Mouse (Mus musculus) embryonic facial prominence, embryonic 12.5 days (tissue): ENCODE results near the gene Eps8. TPM values are rescaled to one million over a fixed set of nuclear protein-coding genes. Genes with fewer than 3 reads are reported as not detected.

Experiments
- ATAC-seq: fragments of 200-750 bp; cut with Nextera tagmentation; 2 replicates; pipeline ENCODE4 v1.8.0; 2017; ENCODE audit not compliant: insufficient number of reproducible peaks, insufficient read depth, low FRiP score, low TSS enrichment
- H3K27ac ChIP-seq: fragments of 300-500 bp; sonication (generic); 2 replicates; pipeline ENCODE4 v1.5.1; 2016; ENCODE audit warnings: mild to moderate bottlenecking
- H3K27me3 ChIP-seq: fragments of 300-500 bp; sonication (generic); 2 replicates; pipeline ENCODE4 v1.6.1; 2016; ENCODE audit warnings: mild to moderate bottlenecking, moderate library complexity
- H3K36me3 ChIP-seq: fragments of 300-500 bp; sonication (generic); 2 replicates; pipeline ENCODE4 v1.6.1; 2016; ENCODE audit warnings: mild to moderate bottlenecking
- H3K4me1 ChIP-seq: fragments of 300-500 bp; sonication (generic); 2 replicates; pipeline ENCODE4 v1.6.1; 2016
- H3K4me2 ChIP-seq: fragments of 300-500 bp; sonication (generic); replicated peaks from 2 replicates; pipeline ENCODE4 v1.6.1; 2016; ENCODE audit warnings: mild to moderate bottlenecking, moderate library complexity
- H3K4me3 ChIP-seq: fragments of 300-500 bp; sonication (generic); 2 replicates; pipeline ENCODE4 v1.5.1; 2016; ENCODE audit warnings: mild to moderate bottlenecking
- H3K9ac ChIP-seq: fragments of 300-500 bp; sonication (generic); 2 replicates; pipeline ENCODE4 v1.6.1; 2016; ENCODE audit warnings: mild to moderate bottlenecking, moderate library complexity
- H3K9me3 ChIP-seq: fragments of 300-500 bp; sonication (generic); 2 replicates; pipeline ENCODE4 v1.6.1; 2016; ENCODE audit warnings: mild to moderate bottlenecking, moderate library complexity
- WGBS: fragments of 180-500 bp; shearing (Covaris S2); methylation state at CpG from one replicate; pipeline ENCODE4 v1.1.7; 2016; 5-methylcytosine and 5-hydroxymethylcytosine counted together
- polyA plus RNA-seq: library from polyadenylated mRNA; unstranded; fragments of >200 nt; fragmentation: Nextera tagmentation; extraction: Ambion mirVana; gene quantifications from 2 replicates; pipeline ENCODE4 v1.2.1, GENCODE M21; 2016

The Eps8 gene
- polyA plus RNA-seq, 1 experiment from 2014 or later, result 22.3 TPM

DNA sequence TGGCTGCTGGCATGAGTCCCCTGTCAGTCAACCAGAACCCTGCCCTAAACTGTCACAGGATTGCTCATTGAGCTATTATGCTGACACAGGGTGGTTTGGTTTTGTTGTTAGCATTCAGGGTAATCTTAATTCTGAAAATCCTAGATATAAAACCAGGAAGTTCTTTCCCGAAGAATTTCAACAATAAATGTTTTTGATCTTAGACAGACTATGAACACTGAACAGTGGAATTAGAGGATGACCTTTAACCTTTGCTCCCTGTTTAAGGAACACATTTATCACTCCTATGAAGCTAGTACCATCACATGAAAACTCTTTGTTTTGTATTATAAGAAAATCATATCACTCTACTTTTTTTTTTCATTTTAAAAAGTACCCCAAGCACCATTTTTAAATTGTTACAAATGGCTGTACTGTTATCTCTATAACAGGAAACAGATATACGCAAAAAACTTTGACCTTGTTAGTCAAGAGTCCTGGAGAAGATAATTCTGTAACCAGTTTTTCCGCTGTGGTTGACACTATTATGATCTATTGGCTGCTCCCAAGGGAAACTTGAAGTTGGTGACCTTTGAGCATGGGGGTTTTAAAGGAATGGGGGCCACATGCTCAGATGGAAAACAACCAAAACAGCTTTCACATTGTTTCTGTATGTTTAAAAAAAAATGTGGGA, 149.0 kb downstream of the Eps8 start:
- no peaks in the 10 kb centered on the region for H3K9me3 ChIP-seq
- no peak overlapping the region for H3K27ac ChIP-seq
- no peaks in the 10 kb centered on the region for H3K27me3 ChIP-seq
- H3K9ac ChIP-seq, result no peak overlapping the region
- H3K4me3 ChIP-seq, result no peak overlapping the region
- ATAC-seq, result no peak
- H3K36me3 ChIP-seq, result 0 out of 2 replicates have a peak, but pooled peaks cover 9% of the 10 kb centered on the region
- no peak overlapping the region for H3K4me2 ChIP-seq
- WGBS, result 81% methylated on average over 3 of the region's 3 CpGs
- no peaks in the 10 kb centered on the region for H3K4me1 ChIP-seq

DNA sequence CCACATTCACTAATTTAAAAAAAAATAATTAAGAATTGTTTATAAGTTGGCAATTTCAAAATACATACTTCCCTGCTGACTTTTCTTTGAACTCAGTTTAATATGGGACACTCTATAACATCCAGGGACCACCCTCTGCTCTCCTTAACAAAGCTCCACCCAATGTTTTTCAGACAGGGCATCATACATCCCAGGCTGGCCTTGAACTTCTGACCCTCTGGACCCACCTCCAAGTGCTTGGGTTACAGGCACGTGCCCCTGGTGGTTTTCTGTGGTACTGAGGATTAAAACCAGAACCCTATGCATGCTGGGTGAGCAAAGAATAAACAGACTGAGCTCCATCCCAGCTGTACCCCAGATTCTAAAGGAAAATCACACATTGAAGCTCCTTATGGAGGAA, 150.6 kb downstream of the Eps8 start:
- H3K4me3 ChIP-seq, result no peak overlapping the region
- 38% methylated on average over 1 of the region's 1 CpGs for WGBS
- H3K9ac ChIP-seq, result no peak overlapping the region
- no peaks in the 10 kb centered on the region for H3K27me3 ChIP-seq
- H3K4me1 ChIP-seq, result no peaks in the 10 kb centered on the region
- H3K4me2 ChIP-seq, result no peak overlapping the region
- H3K9me3 ChIP-seq, result no peaks in the 10 kb centered on the region
- no peak overlapping the region for H3K27ac ChIP-seq
- 0 out of 2 replicates have a peak, but pooled peaks have one; percentile 52 for ATAC-seq
- 0 out of 2 replicates have a peak, but pooled peaks cover 9% of the 10 kb centered on the region for H3K36me3 ChIP-seq

- no peak for ATAC-seq
- 0 out of 2 replicates have a peak, but pooled peaks cover 9% of the 10 kb centered on the region for H3K36me3 ChIP-seq
Observed at GRCm38 (mm10) chr6:137503462-137503861, 151.2 kb downstream of the Eps8 start.

GRCm38 (mm10) chr6:137503009-137503408, 151.7 kb downstream of the Eps8 start:
- no peak for ATAC-seq
- no peaks in the 10 kb centered on the region for H3K9me3 ChIP-seq
- H3K9ac ChIP-seq, result no peak overlapping the region
- H3K4me2 ChIP-seq, result no peak overlapping the region
- 0 out of 2 replicates have a peak, but pooled peaks cover 9% of the 10 kb centered on the region for H3K36me3 ChIP-seq
- H3K4me1 ChIP-seq, result no peaks in the 10 kb centered on the region
- H3K27me3 ChIP-seq, result no peaks in the 10 kb centered on the region
- no peak overlapping the region for H3K4me3 ChIP-seq
- 88% methylated on average over 7 of the region's 7 CpGs for WGBS
- no peak overlapping the region for H3K27ac ChIP-seq

More at GRCm38 (mm10) chr6:137503462-137503861, 151.2 kb downstream of the Eps8 start:
- no peaks in the 10 kb centered on the region for H3K9me3 ChIP-seq
- H3K9ac ChIP-seq, result no peak overlapping the region
- H3K27me3 ChIP-seq, result no peaks in the 10 kb centered on the region
- H3K27ac ChIP-seq, result no peak overlapping the region
- H3K4me2 ChIP-seq, result no peak overlapping the region
- WGBS, result 88% methylated on average over 8 of the region's 8 CpGs
- no peaks in the 10 kb centered on the region for H3K4me1 ChIP-seq
- no peak overlapping the region for H3K4me3 ChIP-seq

GRCm38 (mm10) chr6:137498781-137499180, 155.9 kb downstream of the Eps8 start:
- H3K27ac ChIP-seq, result no peak overlapping the region
- H3K4me2 ChIP-seq, result no peak overlapping the region
- no peak overlapping the region for H3K4me3 ChIP-seq
- no peaks in the 10 kb centered on the region for H3K9me3 ChIP-seq
- no peak for ATAC-seq
- no peaks in the 10 kb centered on the region for H3K4me1 ChIP-seq
- H3K27me3 ChIP-seq, result no peaks in the 10 kb centered on the region
- H3K36me3 ChIP-seq, result no peaks in the 10 kb centered on the region
- H3K9ac ChIP-seq, result no peak overlapping the region
- WGBS, result 73% methylated on average over 6 of the region's 6 CpGs

GRCm38 (mm10) chr6:137497208-137497835, 157.4 kb downstream of the Eps8 start:
- ATAC-seq, result no peak
- no peaks in the 10 kb centered on the region for H3K9me3 ChIP-seq
- H3K4me2 ChIP-seq, result no peak overlapping the region
- no peaks in the 10 kb centered on the region for H3K27me3 ChIP-seq
- no peaks in the 10 kb centered on the region for H3K36me3 ChIP-seq
- 76% methylated on average over 8 of the region's 8 CpGs for WGBS
- no peak overlapping the region for H3K9ac ChIP-seq
- H3K4me1 ChIP-seq, result no peaks in the 10 kb centered on the region
- no peak overlapping the region for H3K4me3 ChIP-seq
- no peak overlapping the region for H3K27ac ChIP-seq

GRCm38 (mm10) chr6:137496562-137496961, 158.1 kb downstream of the Eps8 start:
- ATAC-seq, result 0 out of 2 replicates have a peak, but pooled peaks have one; percentile 22
- WGBS, result 93% methylated on average over 2 of the region's 2 CpGs
- H3K36me3 ChIP-seq, result no peaks in the 10 kb centered on the region

DNA sequence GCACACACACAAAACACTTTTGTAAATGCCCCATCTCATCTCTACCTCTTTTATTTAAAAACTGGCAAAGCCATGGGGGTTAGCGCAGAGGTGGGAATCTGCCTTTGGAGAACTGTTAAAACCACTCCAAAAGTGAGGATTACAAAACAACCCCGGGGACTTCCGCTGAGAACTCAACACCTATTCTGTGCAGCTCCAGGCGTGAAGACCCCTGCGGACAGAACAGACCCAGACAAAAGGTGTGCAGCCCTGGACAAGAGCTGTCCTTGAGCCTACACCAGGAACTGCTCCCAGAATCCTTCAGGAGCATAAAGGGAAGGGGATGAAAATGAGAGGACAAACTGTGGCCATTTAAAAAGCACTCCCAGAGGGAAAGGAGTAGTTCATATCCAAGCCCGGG, 159.4 kb downstream of the Eps8 start:
- H3K4me2 ChIP-seq, result no peak overlapping the region
- no peak for ATAC-seq
- H3K9ac ChIP-seq, result no peak overlapping the region
- no peak overlapping the region for H3K4me3 ChIP-seq
- H3K9me3 ChIP-seq, result no peaks in the 10 kb centered on the region
- H3K36me3 ChIP-seq, result no peaks in the 10 kb centered on the region
- H3K4me1 ChIP-seq, result no peaks in the 10 kb centered on the region
- 81% methylated on average over 6 of the region's 6 CpGs for WGBS
- no peaks in the 10 kb centered on the region for H3K27me3 ChIP-seq
- no peak overlapping the region for H3K27ac ChIP-seq

More at GRCm38 (mm10) chr6:137496562-137496961, 158.1 kb downstream of the Eps8 start:
- Histone ChIP-seq H3K9ac (no peak overlapping the region), H3K27me3 (no peaks in the 10 kb centered on the region), H3K27ac (no peak overlapping the region), H3K9me3 (no peaks in the 10 kb centered on the region), H3K4me2 (no peak overlapping the region), H3K4me1 (no peaks in the 10 kb centered on the region), H3K4me3 (no peak overlapping the region)

GRCm38 (mm10) chr6:137494801-137495200, 159.9 kb downstream of the Eps8 start:
- no peak overlapping the region for H3K27ac ChIP-seq
- 70% methylated on average over 1 of the region's 1 CpGs for WGBS
- no peak for ATAC-seq

DNA sequence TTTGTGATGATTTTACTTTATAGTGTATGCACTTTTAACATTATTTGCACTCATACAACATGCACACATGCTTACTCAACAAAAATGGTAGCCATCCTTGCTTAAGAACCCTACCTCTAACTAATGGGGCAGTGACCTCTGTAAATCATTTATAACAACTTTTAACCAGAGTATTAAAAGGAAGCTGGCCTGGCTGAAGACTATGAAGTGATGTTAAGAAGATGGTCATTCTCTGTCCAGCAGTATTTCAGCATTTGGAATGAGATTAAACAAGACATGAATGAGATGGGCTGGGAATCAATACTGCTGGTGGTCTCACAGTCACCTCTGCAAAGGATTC, 160.6 kb downstream of the Eps8 start:
- H3K9me3 ChIP-seq, result no peaks in the 10 kb centered on the region
- H3K4me1 ChIP-seq, result no peaks in the 10 kb centered on the region
- H3K9ac ChIP-seq, result no peak overlapping the region
- H3K36me3 ChIP-seq, result no peaks in the 10 kb centered on the region
- no peak overlapping the region for H3K4me3 ChIP-seq
- H3K4me2 ChIP-seq, result no peak overlapping the region
- ATAC-seq, result no peak
- no peaks in the 10 kb centered on the region for H3K27me3 ChIP-seq
- no peak overlapping the region for H3K27ac ChIP-seq

More at GRCm38 (mm10) chr6:137494801-137495200, 159.9 kb downstream of the Eps8 start:
- Histone ChIP-seq H3K4me2 (no peak overlapping the region), H3K27me3 (no peaks in the 10 kb centered on the region), H3K9ac (no peak overlapping the region), H3K9me3 (no peaks in the 10 kb centered on the region), H3K36me3 (no peaks in the 10 kb centered on the region), H3K4me1 (no peaks in the 10 kb centered on the region), H3K4me3 (no peak overlapping the region)

DNA sequence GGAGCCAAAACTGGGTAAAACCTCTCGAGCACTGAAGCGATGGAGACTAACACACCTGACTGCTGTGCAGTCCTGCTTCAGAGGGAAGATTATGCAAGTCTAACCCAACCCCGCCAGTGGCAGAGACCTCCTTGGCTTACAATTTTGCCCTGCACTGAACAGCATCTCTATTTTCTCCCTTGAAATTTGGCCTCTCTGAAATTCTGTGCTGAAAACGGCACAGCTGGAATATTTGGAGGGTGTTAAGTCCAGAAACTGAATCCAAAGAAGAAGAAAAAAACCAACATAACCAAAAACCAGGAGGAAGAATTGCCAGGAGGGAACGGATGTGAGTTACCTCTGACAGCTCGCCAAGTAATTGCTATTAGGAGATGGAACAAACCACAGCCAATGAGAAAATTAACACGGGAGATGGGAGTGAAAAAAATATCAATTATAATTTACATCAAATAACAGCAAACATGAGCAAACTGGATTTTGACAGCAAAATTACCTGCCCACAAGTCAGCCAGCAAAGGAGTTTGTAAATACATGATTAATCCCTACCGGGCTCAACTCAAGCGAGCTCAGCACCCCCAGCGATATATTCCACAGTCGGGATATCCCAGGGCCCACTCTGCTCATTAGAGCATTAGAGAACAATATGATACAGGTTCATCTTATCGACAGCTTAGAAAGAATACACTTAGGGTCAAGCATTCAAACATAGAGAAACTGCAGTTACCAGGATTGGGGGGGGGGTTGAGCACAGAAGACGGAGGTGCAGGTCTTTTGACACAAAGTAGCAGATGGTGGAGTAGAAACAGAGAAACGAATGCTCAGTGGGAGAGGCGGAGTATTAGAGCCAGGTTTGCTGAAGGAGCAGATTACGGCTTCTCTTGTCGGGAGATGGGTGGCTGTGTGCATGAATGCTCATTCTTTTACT, 161.2 kb downstream of the Eps8 start:
- Histone ChIP-seq H3K27ac (no peak overlapping the region), H3K9ac (no peak overlapping the region), H3K4me3 (no peak overlapping the region), H3K9me3 (no peaks in the 10 kb centered on the region), H3K27me3 (no peaks in the 10 kb centered on the region), H3K4me2 (no peak overlapping the region), H3K4me1 (no peaks in the 10 kb centered on the region), H3K36me3 (no peaks in the 10 kb centered on the region)
- 81% methylated on average over 17 of the region's 17 CpGs for WGBS
- ATAC-seq, result no peak
